Mouse (Mus musculus) kidney, adult 2 months (tissue): ENCODE data around the gene Ppdpf.

Source experiments
- CTCF ChIP-seq: fragments of 200-500 bp; conservative IDR thresholded peaks from 2 replicates; pipeline ENCODE4 v1.5.1; 2011; ENCODE audit warnings: low read depth, mild to moderate bottlenecking, control low read depth, low read length, moderate library complexity, mixed read lengths; ENCODE audit not compliant: insufficient read depth, insufficient read length
- POLR2A ChIP-seq: fragments of 200-500 bp; IDR thresholded peaks from one replicate; pipeline ENCODE4 v1.6.1; 2011; ENCODE audit warnings: low read depth, low read length, control low read depth

DNA sequence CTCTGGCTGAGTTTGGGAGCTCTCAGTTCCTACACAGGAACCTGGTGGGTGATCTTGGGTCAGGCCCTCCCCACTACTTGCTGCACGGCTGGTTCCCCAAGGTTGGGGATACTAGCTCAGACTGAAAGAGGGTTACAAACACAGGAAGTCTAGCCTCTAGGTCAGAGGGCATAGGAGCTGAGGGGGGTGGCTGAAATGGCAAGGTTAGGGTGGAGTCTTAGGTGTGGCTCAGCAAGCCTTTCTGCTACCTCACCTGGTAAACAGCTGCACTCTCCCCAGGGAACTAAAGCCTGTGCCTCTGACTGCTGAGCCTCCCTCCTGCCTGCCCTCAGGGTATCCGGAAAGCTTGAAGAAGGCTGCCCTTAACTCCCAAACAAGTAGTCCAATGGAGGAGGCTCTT lies 1.6 kb downstream of the Ppdpf start:
- no peak for TF ChIP-seq POLR2A
- TF ChIP-seq CTCF, result no peak
